Mouse (Mus musculus) small intestine, adult 10 weeks (tissue): ENCODE data around the gene Krtap4-6. TPM values are rescaled to one million over a fixed set of nuclear protein-coding genes. Genes with fewer than 3 reads are reported as not detected.

ENCODE experiments used
- polyA plus RNA-seq: library from polyadenylated mRNA; stranded (reverse); fragments of 350-450 nt; fragmentation: Illumina TruSeq; extraction: RNeasy Lipid Tissue Mini Kit (QIAGEN cat#74804); gene quantifications from one replicate; pipeline ENCODE4 v1.2.3, GENCODE M21; 2014; ENCODE audit warnings: low replicate concordance

Krtap4-6 gene
- polyA plus RNA-seq, result not detected

GRCm38 (mm10) chr11:99665860-99666259, at the start of gene Krtap4-6:
Gene Krtap4-6, minus strand, starts transcription at chr11:99665960.

GRCm38 (mm10) chr11:99690463-99690862, 24.7 kb upstream of the Krtap4-6 start, which contains the start of gene Gm14190:
Gene Gm14190, minus strand, starts transcription at chr11:99690740.

GRCm38 (mm10) chr11:99658467-99659010, 7.2 kb downstream of the Krtap4-6 start, which contains the start of gene Gm11563:
Gene Gm11563, minus strand, starts transcription at chr11:99658960.

GRCm38 (mm10) chr11:99650136-99650535, 15.6 kb downstream of the Krtap4-6 start, which contains the start of gene Gm11555:
Gene Gm11555, minus strand, starts transcription at chr11:99650236.

GRCm38 (mm10) chr11:99643635-99644139, 22.1 kb downstream of the Krtap4-6 start, which contains the start of gene Krtap4-7:
Gene Krtap4-7, minus strand, starts transcription at chr11:99644089.

GRCm38 (mm10) chr11:99634653-99635134, 31.1 kb downstream of the Krtap4-6 start, which contains the start of gene Krtap4-2:
Gene Krtap4-2, minus strand, starts transcription at chr11:99635084.

GRCm38 (mm10) chr11:99628138-99628537, 37.6 kb downstream of the Krtap4-6 start, which contains the start of gene Krtap4-1:
Gene Krtap4-1, minus strand, starts transcription at chr11:99628238.

GRCm38 (mm10) chr11:99620335-99620734, 45.4 kb downstream of the Krtap4-6 start, which contains the start of gene Gm11562:
Gene Gm11562, minus strand, starts transcription at chr11:99620435.

Other genes with a start within 250 kb of the Krtap4-6 start
- gene Krt12, start 243.7 kb downstream of the Krtap4-6 start, polyA plus RNA-seq, result 1.2 TPM
- 924 TPM for gene Krt20, start 227.8 kb downstream of the Krtap4-6 start, polyA plus RNA-seq
- gene Krt23, start 172.8 kb downstream of the Krtap4-6 start, polyA plus RNA-seq, result 3.3 TPM
- gene Krt39, start 144.6 kb downstream of the Krtap4-6 start, polyA plus RNA-seq, result not detected
- not detected for gene Krt40, start 122.8 kb downstream of the Krtap4-6 start, polyA plus RNA-seq
- gene Krtap3-3, start 115.1 kb downstream of the Krtap4-6 start, polyA plus RNA-seq, result not detected
- not detected for gene Krtap3-2, start 109.1 kb downstream of the Krtap4-6 start, polyA plus RNA-seq
- not detected for gene Gm11939, start 106.5 kb downstream of the Krtap4-6 start, polyA plus RNA-seq
- gene Krtap3-1, start 99.3 kb downstream of the Krtap4-6 start, polyA plus RNA-seq, result not detected
- not detected for gene Krtap1-5, start 84.9 kb downstream of the Krtap4-6 start, polyA plus RNA-seq
- not detected for gene Krtap1-4, start 82.3 kb downstream of the Krtap4-6 start, polyA plus RNA-seq
- gene Krtap1-3, start 74.6 kb downstream of the Krtap4-6 start, polyA plus RNA-seq, result not detected
- not detected for gene Krtap9-3, start 67.9 kb downstream of the Krtap4-6 start, polyA plus RNA-seq
- not detected for gene Gm11938, start 62.7 kb downstream of the Krtap4-6 start, polyA plus RNA-seq
- not detected for gene Gm11937, start 55.8 kb downstream of the Krtap4-6 start, polyA plus RNA-seq
- not detected for gene Krtap2-4, start 51.1 kb downstream of the Krtap4-6 start, polyA plus RNA-seq
- gene Gm11562, start 45.5 kb downstream of the Krtap4-6 start, polyA plus RNA-seq, result not detected
- gene Krtap4-1, start 37.7 kb downstream of the Krtap4-6 start, polyA plus RNA-seq, result not detected
- not detected for gene Krtap4-2, start 30.9 kb downstream of the Krtap4-6 start, polyA plus RNA-seq
- not detected for gene Krtap4-7, start 21.9 kb downstream of the Krtap4-6 start, polyA plus RNA-seq
- gene Gm11555, start 15.7 kb downstream of the Krtap4-6 start, polyA plus RNA-seq, result not detected
- not detected for gene Gm11563, start 7.0 kb downstream of the Krtap4-6 start, polyA plus RNA-seq
- not detected for gene Gm14190, start 24.8 kb upstream of the Krtap4-6 start, polyA plus RNA-seq
- gene Gm14180, start 68.3 kb upstream of the Krtap4-6 start, polyA plus RNA-seq, result not detected
- not detected for gene Gm11595, start 107.0 kb upstream of the Krtap4-6 start, polyA plus RNA-seq
- gene Krtap4-8, start 114.7 kb upstream of the Krtap4-6 start, polyA plus RNA-seq, result not detected
- not detected for gene Krtap4-9, start 119.2 kb upstream of the Krtap4-6 start, polyA plus RNA-seq
- not detected for gene Gm11596, start 127.5 kb upstream of the Krtap4-6 start, polyA plus RNA-seq
- not detected for gene Gm11569, start 133.0 kb upstream of the Krtap4-6 start, polyA plus RNA-seq
- gene Gm11554, start 138.5 kb upstream of the Krtap4-6 start, polyA plus RNA-seq, result not detected
- gene Krtap4-13, start 143.9 kb upstream of the Krtap4-6 start, polyA plus RNA-seq, result not detected
- gene Gm11564, start 149.7 kb upstream of the Krtap4-6 start, polyA plus RNA-seq, result not detected
- not detected for gene 2300003K06Rik, start 172.1 kb upstream of the Krtap4-6 start, polyA plus RNA-seq
- gene Krtap4-16, start 185.6 kb upstream of the Krtap4-6 start, polyA plus RNA-seq, result not detected
- gene Gm11568, start 192.0 kb upstream of the Krtap4-6 start, polyA plus RNA-seq, result not detected
- gene Gm11559, start 198.5 kb upstream of the Krtap4-6 start, polyA plus RNA-seq, result not detected
- gene Krtap9-1, start 207.4 kb upstream of the Krtap4-6 start, polyA plus RNA-seq, result not detected
- gene Gm11567, start 213.2 kb upstream of the Krtap4-6 start, polyA plus RNA-seq, result not detected
- not detected for gene Krtap31-1, start 242.0 kb upstream of the Krtap4-6 start, polyA plus RNA-seq
- not detected for gene Gm11565, start 248.8 kb upstream of the Krtap4-6 start, polyA plus RNA-seq